Mouse (Mus musculus): Measurements from ENCODE around the gene Kalrn.
A peak's percentile ranks its signal among the peaks of the same experiment; 100 is the strongest.

Gene Kalrn

GRCm38 (mm10) chr16:34316253-34316652 lies 257.1 kb downstream of the Kalrn start:
- no peak for ATAC-seq (ENCODE audit: low TSS enrichment)

DNA sequence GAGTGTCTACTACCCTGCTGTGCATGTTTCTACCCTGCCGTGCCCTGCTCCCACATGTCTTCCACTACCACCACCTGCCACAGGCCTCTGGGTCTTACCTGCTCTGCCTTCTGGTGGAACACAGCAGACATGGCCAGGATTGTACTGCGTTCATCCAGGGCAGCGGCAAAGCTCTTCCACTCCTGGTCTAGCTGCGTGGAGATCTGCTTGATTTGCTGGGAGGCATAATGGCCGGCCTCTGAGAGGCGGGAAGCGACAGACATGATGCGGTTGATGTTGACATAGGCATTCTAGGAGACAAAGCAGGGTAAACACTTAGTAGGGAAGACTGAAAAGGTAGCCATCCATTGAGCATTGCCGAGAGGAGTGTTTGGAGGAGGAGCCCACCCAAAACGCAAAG lies 259.3 kb downstream of the Kalrn start:
- ATAC-seq (ENCODE audit: low TSS enrichment): no peak

- ATAC-seq (ENCODE audit: low TSS enrichment): no peak
These were observed 261.8 kb downstream of the Kalrn start for GRCm38 (mm10) chr16:34311577-34311976.

- ATAC-seq (ENCODE audit: low TSS enrichment): no peak
These were observed 263.0 kb downstream of the Kalrn start for GRCm38 (mm10) chr16:34310363-34310762.

DNA sequence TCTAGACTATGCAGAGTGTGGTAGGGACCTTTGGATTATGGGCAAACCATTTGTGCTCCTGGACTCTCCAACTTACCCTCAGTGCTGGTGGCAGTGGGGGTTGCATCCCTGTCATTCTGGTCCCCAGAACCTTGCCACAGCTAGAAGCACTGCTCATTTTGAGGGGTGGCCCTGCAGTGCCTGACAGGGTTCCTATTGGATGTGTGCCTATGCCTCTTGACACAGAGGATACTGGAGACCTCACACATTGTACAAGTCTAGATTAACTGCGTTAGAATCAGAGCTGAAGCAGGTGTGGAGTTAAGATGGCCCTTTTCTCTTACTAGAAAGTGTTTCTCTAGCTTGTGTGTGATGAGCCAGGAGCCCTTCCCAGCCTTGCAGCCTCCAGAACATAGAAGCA lies 265.0 kb downstream of the Kalrn start:
- no peak for ATAC-seq (ENCODE audit: low TSS enrichment)

DNA sequence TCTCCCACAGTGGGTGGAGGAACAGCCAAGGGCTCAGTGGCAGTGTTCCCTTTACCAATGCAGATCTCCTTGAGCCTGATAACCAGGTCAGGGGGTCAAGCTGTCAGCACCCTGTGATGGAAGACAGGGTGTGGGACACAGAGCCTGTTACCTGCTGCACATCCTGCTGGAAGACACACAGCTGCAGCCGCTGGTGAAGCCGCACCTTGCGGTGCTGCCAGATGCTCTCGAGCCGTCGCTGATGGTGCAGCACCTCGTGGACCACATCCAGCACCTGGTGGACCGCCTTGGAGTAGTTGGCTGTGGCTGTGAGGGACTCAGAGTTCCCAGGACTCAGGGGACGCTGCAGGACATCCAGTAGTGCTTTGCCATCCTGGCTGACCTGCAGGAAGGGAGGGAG lies 265.9 kb downstream of the Kalrn start:
- ATAC-seq (ENCODE audit: low TSS enrichment): no peak

DNA sequence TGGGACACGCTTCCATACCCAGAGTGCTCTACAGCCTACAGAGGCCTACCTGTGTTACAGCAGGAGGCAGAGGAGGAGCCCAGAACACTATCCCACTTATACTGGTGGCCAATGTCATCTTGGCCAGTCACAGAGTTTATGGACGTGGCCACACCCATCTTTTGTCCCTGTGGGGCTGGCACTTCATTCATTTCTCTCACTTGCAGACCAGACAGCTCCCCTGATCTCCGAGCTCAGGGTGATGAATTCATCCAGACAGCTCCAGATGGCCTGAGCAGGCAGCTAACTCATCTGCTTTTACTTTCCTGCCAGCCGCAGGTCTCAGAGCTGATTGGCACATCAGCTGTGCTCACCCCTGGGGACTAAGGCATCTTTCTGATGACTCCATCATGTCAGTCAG lies 267.7 kb downstream of the Kalrn start:
- no peak for ATAC-seq (ENCODE audit: low TSS enrichment)

GRCm38 (mm10) chr16:34303818-34304217 lies 269.5 kb downstream of the Kalrn start:
- ATAC-seq (ENCODE audit: low TSS enrichment): peak; percentile 39

GRCm38 (mm10) chr16:34302503-34302902 lies 270.8 kb downstream of the Kalrn start:
- ATAC-seq (ENCODE audit: low TSS enrichment): no peak

GRCm38 (mm10) chr16:34302063-34302462 lies 271.3 kb downstream of the Kalrn start:
- ATAC-seq (ENCODE audit: low TSS enrichment): no peak

- peak; percentile 28; the same call in 1 of the 2 replicates for ATAC-seq (ENCODE audit: low TSS enrichment)
These were observed 274.1 kb downstream of the Kalrn start for GRCm38 (mm10) chr16:34299226-34299625.

DNA sequence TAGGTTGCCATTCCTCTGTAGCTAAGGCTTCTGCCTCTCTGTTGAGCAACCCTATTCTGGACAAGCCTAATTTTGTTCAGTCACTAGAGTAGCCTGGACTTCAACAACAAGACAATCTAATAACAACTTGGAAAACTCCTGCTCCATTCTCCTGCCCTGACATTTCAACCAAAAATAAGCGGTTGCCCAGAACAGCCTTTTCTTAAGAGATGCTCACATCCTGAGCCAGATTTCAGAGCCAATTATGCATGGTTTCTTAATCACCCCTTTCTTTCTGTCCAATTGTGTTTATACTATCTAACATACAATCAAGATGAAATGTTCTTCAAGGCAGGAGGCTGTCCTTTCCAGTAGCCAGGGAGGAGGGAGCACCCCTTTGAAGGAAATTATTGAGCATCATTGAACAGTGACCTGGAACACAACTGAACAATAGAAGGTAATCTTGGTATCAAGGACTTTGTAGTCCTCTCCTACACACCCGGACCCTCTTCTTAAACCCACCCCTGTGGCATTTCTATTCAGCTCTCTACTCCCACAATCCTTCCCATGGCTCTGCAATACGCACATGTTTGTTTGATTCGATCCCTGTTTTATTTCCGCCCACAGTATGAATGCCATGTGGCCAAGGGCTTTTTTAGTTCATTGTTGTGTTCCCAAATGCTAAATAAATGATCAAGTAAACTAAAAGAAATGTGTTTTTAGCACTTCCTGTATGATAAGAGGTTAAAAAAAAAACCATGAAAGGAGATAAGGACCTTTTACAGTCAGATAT lies 275.2 kb downstream of the Kalrn start:
- no peak for ATAC-seq (ENCODE audit: low TSS enrichment)

GRCm38 (mm10) chr16:34294568-34294967 lies 278.8 kb downstream of the Kalrn start:
- ATAC-seq (ENCODE audit: low TSS enrichment): no peak

- ATAC-seq (ENCODE audit: low TSS enrichment): 0 out of 2 replicates have a peak, but pooled peaks have one; percentile 15
These were observed 279.7 kb downstream of the Kalrn start for GRCm38 (mm10) chr16:34293675-34294074.

DNA sequence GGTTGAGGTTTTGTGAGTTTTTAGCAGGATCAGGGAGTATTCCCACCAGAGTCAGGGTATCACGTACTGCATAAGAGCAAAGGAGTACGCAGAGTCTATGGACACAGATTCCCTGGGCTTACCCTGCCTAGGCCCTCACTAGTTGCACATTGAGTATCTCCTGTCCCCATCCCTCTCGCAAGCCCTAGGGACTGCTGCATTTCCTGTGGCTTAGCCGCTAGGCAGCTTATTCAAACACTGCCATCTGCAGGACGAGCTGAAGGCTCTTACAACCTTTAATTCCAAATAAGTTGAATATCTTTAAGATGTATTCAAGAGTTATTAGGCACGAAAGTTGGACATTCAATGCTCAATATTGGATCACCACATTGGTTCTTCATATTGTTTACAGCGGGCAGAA lies 283.7 kb downstream of the Kalrn start:
- peak; percentile 79 for ATAC-seq (ENCODE audit: low TSS enrichment)

DNA sequence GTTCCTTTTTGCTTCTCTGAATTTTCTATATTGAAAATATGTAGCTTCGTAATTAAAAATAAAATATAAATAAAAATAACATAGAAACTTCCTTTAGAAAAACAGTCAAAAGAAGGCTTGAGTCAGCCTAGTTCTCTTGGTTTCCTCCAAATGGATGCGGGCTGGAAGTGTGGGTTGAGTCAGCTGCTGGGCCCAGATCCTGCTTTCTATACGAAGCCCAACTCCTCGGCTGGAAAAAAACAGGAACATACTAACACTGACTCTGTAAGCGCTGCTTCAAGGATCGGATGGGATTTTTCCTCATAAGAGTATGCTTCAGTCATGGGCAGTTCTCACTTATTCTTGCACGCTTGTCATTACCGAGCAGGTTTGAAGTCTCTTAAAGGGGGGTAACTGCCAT lies 291.3 kb downstream of the Kalrn start:
- peak; percentile 56 for ATAC-seq (ENCODE audit: low TSS enrichment)

DNA sequence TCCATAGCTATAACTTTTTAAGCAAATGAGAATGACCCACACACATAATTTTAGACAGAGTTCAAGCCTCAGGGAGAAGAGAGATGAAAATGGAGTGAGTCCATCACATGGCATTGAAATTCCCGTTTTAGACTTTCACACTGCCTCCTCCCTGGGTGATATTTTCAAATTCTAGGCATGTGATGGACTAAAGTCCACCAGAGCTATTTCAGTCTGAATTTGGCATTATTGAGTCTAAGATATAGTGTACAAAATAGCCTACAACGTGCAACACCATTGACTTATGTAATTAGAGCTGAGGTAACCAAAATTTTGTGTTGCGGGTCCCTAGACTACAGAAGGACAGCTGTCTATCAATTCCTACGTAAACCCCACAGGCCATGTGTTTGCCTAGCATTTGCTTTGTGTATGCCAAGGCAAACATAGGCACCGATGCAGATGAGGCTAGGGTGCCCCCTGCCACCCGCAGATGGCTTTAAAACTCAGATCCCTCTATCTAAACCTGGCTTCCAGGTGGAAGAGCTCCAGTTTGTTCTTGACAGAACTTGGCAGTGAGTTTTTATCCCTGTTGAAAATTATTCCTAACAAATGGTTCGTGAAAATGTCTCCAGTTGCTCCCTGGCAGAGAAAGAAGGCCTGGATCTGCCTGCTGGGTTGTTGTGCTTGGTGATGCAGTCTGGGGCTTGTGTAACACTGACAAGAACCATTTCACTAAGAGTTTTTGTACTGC lies 293.5 kb downstream of the Kalrn start:
- peak; percentile 79 for ATAC-seq (ENCODE audit: low TSS enrichment)

DNA sequence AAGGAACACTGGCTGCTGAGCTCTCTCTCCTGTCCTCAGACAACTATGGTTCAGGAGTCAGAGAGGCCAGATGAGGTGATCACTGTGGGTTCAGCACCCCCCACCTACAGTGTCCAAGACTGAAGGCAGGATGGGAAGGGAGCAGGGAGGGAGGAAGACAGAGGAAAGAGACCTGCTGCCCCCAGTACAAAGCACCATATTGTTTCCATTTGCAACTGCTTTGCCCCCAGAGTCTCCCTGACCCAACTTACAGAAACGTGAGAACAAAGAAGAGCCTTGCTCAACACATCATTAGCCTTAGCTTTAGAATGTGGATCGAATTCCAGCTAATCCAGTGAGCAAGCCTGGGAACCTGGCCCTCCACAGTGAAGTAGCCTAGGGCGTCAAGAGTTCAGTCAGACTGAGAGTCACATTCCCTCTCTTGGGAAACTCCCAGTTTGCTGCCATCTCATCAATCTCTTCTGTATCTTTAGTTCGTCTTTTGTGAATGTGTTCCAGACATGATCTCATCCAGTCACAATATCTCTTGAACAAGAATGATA lies 295.0 kb downstream of the Kalrn start:
- no peak for ATAC-seq (ENCODE audit: low TSS enrichment)

DNA sequence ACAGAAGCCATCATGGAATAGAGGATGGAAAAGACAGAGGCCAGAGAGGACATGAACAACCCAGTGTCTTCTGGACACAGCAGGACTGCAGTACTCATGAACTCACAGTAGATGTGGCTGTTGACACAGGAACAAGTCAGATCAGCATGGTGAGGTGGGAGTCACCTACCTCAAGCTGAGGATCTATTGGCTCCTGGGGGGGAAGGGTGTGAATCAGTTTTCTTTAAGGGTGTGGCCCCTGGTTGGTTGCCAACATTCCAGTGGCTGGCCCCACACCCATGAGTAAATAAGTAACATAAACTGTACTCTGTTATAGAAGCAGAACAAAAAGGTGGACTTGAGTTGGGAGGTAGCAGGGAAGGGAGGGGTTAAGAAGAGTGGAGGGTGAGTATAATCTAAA lies 298.7 kb downstream of the Kalrn start:
- ATAC-seq (ENCODE audit: low TSS enrichment): no peak

DNA sequence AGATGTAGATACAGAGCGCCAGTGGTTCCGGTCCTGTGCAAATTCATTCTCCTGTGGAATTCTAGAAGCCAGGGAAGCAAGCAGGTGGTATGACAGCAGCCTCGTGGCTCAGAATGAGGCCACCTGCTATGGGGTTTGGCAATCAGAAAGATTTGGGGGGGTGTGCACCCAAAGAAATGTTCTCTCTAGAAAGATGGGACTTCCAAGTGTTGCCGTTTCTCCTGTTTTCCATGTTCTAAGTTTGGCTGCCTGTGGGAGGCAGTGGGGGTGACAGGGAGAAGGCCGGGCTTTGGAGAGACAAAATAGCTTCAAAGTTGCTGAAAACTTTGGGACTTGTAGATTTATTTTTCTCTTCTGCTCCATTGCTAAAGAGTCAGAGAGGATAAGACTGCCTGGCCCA lies 301.9 kb downstream of the Kalrn start:
- peak; percentile 77 for ATAC-seq (ENCODE audit: low TSS enrichment)

DNA sequence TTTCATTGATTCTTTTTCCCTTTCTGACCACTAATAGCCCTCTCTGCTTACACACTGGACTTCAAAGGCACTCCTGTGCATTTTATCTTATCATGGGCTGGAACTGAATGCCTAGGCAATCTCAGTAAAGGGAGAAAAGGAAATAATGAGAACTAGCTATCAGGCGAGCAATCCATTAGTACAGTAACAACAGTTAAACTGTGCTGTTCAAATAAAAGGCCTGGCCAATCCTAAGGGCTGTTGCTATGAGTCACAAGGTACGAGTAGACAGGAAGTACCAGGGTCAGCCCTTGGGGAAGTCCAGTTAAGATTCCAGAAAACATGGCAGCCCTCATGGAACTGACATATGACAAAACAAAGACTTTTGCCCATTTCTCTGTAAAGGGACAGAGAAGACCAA lies 302.7 kb downstream of the Kalrn start:
- no peak for ATAC-seq (ENCODE audit: low TSS enrichment)

DNA sequence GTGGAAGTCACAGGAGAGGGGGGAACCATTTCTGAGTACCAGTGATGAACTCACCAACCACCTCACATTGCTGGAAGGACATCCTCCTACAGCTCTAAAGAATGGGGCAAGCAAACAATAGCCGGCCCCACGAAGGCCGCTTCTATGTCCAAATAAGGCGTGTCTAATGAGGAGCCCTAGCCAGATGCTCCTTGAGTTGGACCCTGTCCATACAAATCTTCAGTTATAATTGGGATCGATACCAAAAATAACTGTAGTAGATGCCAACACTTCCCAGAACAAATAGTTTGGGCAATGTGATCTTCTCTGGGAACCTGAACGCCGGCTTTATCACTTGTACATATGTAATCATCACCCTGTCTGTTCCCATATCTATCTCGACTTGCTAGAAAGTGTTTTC lies 303.7 kb downstream of the Kalrn start:
- ATAC-seq (ENCODE audit: low TSS enrichment): no peak

GRCm38 (mm10) chr16:34267751-34268150 lies 305.6 kb downstream of the Kalrn start:
- no peak for ATAC-seq (ENCODE audit: low TSS enrichment)
